Mouse (Mus musculus) ovary, postnatal 14 days (tissue): ENCODE measurements at regions not wholly inside any gene's neighbourhood (a gene's known extent, or its start where the extent isn't known, plus 50 kb on each side); places are given as distances from the start of the nearest gene placed in this dataset.

Experiments
- DNase-seq: peaks from one replicate; pipeline ENCODE4 v3.0.0; 2022; ENCODE audit warnings: low spot score

GRCm38 (mm10) chr6:99984856-99985224 is 258.6 kb upstream of the Prok2 start:
- DNase-seq = no peak

- DNase-seq = no peak
Observed at GRCm38 (mm10) chr6:99984057-99984855, 258.1 kb upstream of the Prok2 start.

DNA sequence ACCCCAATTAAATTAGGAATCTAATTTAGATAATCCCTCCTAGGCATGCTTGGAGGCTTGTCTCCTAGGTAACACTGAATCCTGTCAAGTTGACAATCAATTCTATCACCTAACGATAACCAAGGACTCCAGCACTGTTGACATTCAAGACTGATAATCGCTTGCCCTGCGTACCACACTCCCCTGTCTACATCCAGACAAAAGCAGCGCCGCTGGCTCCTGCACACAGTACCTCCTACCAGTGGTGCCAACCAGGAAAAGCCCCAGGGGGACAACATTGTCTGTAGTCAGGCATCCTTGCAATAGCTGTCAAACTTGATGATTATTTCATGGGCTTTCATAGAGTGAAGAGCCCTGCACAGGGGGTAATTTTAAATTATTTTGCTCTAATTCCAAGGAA is 253.4 kb upstream of the Prok2 start:
- no peak for DNase-seq

DNA sequence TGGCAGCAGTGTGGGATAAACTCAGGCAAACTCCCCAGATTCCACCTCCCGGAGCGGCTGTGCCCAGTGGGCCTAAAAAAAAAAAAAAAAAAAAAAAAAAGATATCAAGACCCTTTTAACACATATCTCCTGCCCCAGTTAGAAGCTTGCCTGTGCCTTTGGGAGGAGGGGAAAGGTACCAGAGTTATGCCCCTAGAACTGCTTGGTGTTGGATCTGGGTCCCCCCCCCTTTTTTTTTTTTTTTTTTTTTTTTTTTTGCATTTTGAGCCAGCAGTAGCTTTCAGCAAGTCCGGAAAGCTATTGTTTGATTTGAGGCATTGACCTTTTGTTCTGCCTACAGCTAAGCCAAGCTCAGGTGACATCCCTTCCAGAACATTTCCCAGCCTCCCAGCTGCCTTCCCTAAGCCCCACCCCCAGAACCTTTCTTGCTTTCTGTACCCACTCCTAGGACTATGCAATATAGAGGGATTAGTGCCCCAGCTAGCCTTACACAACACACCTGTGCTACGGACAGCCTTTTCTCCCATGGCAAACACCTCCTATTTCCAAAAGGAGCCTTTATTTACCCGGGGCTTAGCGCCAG is 252.1 kb upstream of the Prok2 start:
- DNase-seq = no peak

- no peak for DNase-seq
Observed at GRCm38 (mm10) chr6:99976144-99976543, 250.0 kb upstream of the Prok2 start.

DNA sequence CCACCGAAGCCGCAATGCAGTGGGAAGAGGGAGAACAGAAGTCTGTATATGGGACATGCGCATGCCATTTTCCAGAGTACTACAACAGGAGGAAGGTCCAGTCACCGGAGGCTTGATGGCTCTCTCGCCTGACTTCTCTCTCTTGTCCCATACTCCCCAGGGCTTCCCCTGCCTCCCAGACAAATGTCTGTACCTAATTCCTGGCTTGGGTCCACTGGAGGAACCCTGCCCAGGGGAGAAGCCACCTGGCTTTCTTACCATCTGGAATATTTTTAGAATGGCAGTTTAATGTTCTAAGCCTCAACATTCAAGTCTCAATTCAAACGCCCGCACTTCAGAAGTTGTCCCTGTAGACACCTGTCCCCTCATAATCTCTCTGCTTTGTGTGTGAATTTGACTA is 249.3 kb upstream of the Prok2 start:
- no peak for DNase-seq

DNA sequence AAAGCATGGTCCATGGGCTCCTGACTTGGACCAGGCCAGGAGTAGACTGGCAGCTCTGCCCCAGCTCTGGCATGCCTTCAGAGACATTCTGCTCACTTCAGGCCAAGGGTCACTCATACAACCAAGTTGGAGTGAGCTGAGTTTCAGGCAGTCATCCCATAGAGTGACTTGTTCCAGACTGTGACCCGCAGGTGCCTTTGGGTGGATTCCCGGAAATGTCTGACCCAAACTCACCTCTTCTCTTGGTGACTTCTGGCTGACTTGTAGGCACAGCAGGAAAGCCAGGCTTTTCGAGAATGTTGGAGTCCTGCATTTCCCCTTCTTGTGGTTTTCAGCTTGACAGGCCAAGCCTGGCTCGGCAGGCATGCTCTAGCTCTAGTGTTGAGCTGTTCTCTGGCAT is 248.3 kb upstream of the Prok2 start:
- DNase-seq = no peak

DNA sequence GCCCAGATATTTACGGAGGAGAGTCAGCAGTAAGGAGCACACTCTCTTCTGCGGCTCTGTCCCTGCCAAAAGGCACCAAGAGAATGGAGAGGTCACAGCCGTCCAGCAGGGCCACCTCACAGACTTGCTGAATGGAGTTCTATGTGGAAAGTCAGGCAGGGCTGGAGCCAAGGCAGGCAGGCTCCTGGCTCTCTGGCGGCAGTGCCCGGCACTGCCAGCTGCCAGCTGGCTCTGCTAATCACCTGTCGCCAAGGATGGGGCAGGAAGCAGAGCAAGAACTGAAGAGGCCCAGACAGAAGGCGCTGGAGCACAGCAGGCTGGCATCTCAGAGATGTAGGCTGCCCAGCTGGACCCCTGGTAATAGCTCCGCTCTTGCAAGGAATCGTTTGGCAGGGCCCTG is 245.2 kb upstream of the Prok2 start:
- DNase-seq = no peak

GRCm38 (mm10) chr6:99968889-99969288 is 242.7 kb upstream of the Prok2 start:
- DNase-seq = no peak

DNA sequence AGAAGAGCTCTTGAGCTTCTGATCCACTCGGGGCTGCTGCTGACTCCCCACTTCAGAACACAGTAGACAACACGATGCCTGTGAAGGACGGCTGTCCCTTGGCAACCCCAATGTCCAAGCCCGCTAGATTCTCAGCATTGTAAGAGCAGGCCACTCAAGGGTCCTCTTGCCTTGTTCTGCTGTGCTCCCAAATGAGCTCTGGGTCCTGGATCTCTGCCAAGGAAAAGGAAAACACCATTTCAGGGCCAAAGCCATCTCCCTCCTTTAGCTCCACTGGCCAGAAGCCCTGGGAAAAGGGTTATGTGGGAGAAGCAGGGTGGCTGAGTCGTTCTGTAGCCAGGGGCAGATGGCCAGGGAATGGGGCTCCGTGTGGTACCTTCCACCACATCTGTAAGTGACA is 241.3 kb upstream of the Prok2 start:
- peak; percentile 44 for DNase-seq

DNA sequence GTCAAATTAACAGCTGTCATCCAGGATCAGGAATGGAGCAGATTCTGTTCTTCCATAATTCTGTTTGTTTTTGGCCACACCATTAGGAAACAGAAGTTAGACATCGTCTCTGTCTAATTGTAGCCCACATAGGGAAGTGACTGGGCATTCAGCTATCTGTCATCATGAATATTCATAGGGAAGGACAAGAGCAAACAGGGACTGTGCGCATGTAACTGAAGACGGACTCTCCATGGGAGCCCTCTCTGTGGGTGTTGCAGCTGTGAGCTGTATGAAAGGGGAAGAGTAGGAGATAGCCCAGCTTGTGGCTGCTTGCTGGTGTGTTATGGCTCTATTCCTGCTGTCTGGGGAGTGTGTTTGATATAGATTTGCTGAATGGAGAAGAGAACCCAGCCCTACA is 238.3 kb upstream of the Prok2 start:
- DNase-seq = no peak

- DNase-seq = no peak
Observed at GRCm38 (mm10) chr6:99964007-99964406, 237.8 kb upstream of the Prok2 start.

DNA sequence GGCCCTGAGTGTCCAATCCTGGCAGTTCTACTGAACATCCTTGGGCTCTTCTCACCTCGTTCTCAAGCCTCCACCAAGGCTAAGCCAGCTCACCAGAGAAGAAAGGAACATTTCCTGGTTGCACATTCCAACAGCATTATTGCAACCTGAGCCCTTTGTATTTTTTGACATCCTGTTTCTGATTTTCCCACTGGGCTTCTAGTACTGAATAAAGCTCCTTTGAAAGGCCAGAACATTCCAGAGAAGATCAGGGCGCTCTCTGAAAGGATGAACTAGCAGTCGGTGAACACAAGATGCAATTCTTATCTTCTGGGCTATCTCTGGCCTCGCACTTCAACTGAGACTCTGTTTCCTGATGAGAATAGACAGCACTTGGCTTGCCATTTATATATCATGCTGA is 233.2 kb upstream of the Prok2 start:
- no peak for DNase-seq

DNA sequence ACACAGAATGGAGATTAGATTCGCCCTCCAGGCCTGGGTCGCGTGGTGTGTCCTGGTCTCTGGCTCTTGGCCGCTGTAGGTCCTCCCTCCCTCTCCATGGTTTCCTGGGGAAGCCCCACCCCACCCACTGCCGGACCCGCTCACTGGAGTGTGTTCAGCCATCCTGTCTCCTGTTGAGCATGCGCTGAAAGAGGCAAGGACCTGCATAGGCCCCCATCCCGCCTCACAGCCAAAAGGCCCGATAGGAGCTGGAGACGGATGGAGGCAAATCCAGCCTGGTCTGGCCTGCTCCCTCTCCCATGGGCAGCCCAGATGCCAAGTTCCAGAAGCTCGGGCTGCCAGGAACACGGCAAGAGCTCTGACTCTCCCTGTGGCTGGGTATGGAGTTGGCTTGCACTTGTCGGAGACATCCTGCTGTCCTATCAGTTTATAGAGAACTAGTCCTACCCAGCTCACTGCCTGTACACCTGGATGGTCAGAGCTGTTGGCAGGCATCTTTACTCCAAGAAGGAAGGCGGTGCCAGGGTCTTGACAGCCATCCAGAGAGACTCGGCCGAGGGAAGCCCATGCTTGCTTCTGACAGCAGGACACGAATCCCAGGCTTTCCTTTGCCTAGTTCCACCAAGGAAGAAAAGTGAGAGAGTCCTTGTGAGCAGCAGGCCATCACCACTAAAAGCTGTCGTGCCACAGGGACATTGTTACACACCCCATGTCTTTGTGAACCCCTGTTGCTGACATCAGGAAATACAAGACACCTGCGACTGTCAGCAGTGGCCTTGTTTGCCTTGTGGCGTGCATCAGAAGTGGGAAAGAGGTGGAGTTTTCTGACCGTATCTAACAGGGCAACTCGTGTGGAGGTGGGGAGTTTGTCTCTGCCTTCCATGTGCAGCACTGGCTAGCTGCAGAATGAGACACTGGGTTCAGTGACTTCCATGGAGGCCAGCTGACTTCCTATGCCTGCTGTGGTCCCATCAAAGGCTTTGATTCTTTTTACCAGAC is 228.9 kb upstream of the Prok2 start:
- no peak for DNase-seq

DNA sequence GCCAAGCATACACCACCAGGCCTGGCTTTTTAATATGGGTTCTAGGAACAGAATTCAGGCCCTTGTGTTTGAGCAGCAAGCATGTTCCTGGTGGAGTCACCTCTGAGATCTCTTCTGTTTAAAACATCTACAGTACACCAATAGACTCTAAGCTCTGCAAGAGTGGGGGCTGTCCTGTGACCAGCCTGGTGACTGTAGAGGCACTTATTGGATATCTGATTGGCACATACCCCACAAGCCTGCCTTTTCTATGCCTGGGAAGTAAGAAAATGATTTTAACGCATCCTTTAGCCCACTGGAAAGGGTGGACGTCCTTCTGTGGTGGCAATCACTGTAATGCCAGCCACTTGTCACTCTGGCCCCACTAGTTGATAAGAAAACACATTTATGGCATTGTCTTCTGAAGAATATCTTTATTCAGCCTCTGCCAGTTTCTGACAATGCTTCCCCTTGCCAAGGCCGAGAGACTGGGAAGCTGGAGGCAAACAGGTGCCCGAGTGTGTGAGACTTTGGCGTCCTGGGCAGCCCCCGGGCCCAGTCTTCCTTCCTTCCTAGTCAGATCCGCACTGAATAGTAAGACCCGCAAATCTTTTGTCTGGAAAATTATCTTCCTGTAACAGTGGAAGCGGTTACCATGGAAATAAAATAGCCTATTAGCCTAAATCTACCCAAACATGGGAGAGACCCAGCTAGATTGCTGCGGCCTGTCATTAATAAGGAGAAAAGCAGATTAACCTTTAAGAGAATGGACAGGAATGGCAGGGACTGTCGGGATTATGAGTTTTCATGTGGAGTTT is 228.0 kb upstream of the Prok2 start:
- no peak for DNase-seq

DNA sequence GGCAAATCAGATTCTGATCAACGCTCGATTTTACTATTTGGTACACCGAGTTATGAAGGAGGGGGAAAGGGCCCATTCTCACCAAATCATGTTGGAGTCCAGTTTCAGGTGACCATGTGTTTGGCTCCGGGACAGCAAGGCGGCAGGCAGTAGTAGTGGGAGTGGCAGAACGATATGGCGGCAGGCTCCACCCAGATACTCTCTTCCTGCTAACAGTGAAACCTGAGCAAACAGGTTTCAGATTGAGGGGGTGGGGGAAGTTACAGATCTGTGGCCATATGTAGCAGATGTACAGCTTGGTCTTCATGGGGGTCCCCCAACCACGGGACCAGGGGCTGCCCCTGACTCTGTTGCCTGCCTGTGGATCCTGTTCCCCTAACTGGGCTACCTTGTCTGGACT is 224.6 kb upstream of the Prok2 start:
- no peak for DNase-seq

DNA sequence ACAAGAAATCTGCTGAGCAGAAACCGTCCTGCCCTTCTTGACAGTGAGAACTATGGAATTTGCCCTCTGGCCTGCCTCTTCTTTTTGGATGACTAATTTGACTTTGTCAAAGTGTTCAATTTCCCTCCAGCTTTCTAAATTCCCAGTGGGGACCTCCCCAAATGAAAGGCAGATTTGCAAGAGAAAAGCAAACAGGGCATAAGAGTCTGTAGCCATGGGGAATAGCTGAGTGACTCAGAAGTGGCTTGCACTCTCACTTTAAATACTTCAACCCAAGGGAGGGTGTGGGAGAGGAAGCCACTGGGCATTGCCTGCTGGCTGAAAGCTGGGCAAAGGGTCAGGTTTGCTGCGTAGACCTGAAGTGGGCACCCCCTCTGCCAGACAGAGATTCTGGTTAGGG is 220.7 kb upstream of the Prok2 start:
- no peak for DNase-seq

- DNase-seq = no peak
Observed at GRCm38 (mm10) chr6:99946481-99946880, 220.3 kb upstream of the Prok2 start.

- DNase-seq = no peak
Observed at GRCm38 (mm10) chr6:99945691-99946090, 219.5 kb upstream of the Prok2 start.

- DNase-seq = no peak
Observed at GRCm38 (mm10) chr6:99942958-99943357, 216.8 kb upstream of the Prok2 start.

DNA sequence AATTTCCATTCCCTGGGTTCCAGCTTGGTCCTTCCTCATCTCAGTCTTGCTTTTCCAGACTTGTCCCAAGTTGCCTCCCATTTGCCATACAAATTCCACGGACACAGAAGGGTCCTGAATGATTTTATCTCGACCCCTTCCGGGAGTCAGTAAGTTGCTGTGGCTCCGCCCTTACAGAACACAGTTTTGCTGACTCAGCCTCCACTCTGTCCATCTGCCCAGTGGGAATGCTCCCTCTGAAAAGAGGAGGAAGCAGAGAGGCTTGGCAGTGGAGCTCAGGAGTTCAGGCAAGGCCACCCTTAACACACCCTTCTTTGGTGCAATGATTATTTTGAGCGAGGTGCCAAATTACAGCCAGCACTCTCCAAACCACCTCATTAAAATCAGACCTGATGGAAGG is 213.9 kb upstream of the Prok2 start:
- DNase-seq = no peak

DNA sequence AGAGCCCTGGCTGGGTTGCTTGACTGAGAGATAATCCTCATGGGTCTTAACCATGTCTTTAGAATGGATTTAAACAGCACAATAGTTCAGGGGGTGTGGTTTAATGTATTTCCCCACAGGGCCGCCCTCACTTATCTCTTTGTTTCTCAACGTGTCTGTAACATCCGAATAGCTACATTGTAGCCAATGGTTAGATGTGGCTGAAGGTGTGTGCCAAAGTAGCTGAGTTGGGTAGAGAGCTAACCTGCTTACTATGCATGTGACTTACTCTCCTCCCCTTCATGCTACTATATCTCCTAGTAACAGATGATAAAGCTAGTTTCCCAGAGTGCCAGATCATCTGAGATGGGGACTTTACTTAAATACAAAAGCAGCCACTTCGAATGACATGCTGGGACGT is 213.2 kb upstream of the Prok2 start:
- DNase-seq = no peak
